Mouse (Mus musculus) kidney, adult 2 months (tissue): Measurements from ENCODE around the gene Cd300ld2. TPM values are rescaled to one million over a fixed set of nuclear protein-coding genes. Genes with fewer than 3 reads are reported as not detected.
"Not testable (repeated sequence)": the region's sequence is repeated elsewhere in the genome, so short reads cannot be mapped to it uniquely, and the experiment has no call there.

Source experiments
- DNase-seq: peaks from one replicate; pipeline ENCODE4 v3.0.0; 2021
- H3K27ac ChIP-seq: fragments of 200-500 bp; 2 replicates; pipeline ENCODE4 v1.5.1; 2012; ENCODE audit warnings: low read depth, low read length, control low read depth, inconsistent platforms; ENCODE audit not compliant: insufficient read depth
- H3K27me3 ChIP-seq: fragments of 200-500 bp; replicated peaks from 2 replicates; pipeline ENCODE4 v1.6.1; 2012; ENCODE audit warnings: mild to moderate bottlenecking, moderate library complexity, low read length, inconsistent platforms; ENCODE audit not compliant: control insufficient read depth, insufficient read depth
- H3K36me3 ChIP-seq: fragments of 200-500 bp; 2 replicates; pipeline ENCODE4 v1.6.1; 2012; ENCODE audit warnings: mild to moderate bottlenecking, moderate library complexity, low read length, inconsistent platforms; ENCODE audit not compliant: control insufficient read depth, insufficient read depth
- H3K4me1 ChIP-seq: fragments of 200-500 bp; 2 replicates; pipeline ENCODE4 v1.6.1; 2011; ENCODE audit warnings: low read length; ENCODE audit not compliant: control insufficient read depth, insufficient read depth
- H3K4me3 ChIP-seq: fragments of 200-500 bp; 2 replicates; pipeline ENCODE4 v1.5.1; 2011; ENCODE audit warnings: mild to moderate bottlenecking, low read depth, low read length, control low read depth; ENCODE audit not compliant: insufficient read depth
- CTCF ChIP-seq: fragments of 200-500 bp; conservative IDR thresholded peaks from 2 replicates; pipeline ENCODE4 v1.5.1; 2011; ENCODE audit warnings: low read depth, mild to moderate bottlenecking, control low read depth, low read length, moderate library complexity, mixed read lengths; ENCODE audit not compliant: insufficient read depth, insufficient read length
- POLR2A ChIP-seq: fragments of 200-500 bp; IDR thresholded peaks from one replicate; pipeline ENCODE4 v1.6.1; 2011; ENCODE audit warnings: low read depth, low read length, control low read depth
- WGBS: fragments of 180-500 bp; shearing (Covaris S2); methylation state at CpG from one replicate; pipeline ENCODE4 v1.1.7; 2018; 5-methylcytosine and 5-hydroxymethylcytosine counted together
- polyA plus RNA-seq: library from polyadenylated mRNA; depleted of rRNA; stranded (reverse); fragments of >200 nt; gene quantifications from 2 replicates; pipeline ENCODE4 v1.2.3, GENCODE M21; 2012

Cd300ld2 gene
- polyA plus RNA-seq, 1 experiment, result 0.39 TPM

DNA sequence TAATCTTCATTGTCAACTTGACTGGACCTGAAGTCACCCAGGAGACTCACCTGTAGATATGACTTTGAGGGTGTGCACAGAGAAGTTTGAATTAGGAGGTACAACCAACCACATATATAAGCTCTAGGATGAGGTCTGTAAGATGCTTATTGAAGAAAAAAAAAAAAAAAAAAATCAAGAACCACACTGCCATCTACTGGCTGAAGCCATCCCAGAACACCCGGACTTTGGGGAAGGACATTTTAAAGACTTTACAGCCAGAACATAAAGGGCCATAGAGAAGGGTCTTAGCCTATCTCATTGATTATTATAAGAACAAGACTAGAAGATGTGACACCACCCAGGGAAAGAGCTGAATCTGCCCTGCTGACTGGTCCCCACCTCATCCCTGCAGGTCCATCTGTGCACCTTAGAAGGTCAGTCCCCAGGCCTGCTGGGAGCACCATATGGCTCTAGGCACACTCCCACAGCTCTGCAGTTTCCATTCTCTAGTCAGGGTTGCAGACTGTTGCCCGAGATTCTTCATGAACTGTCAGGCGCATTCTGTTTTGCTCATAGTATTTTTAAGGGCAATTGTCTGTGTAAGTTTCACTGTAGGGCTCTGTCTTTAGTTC lies 33.4 kb upstream of the Cd300ld2 start:
- H3K27ac ChIP-seq, result no peak overlapping the region

GRCm38 (mm10) chr11:115048259-115048658 lies 32.3 kb upstream of the Cd300ld2 start, which contains the start of gene Cd300ld3:
Gene Cd300ld3 (minus strand): TSS chr11:115048409.
- Histone ChIP-seq H3K27me3 (no peaks in the 10 kb centered on the region), H3K4me1 (no peaks in the 10 kb centered on the region), H3K36me3 (no peaks in the 10 kb centered on the region), H3K27ac (no peak within 1 kb of the TSS), H3K4me3 (no peak within 1 kb of the TSS)
- DNase-seq, result no peak
- TF ChIP-seq CTCF (no peak), POLR2A (no peak)
- WGBS, result 71% methylated on average over 2 of the region's 2 CpGs

More for the DNA sequence above, 33.4 kb upstream of the Cd300ld2 start:
- DNase-seq, result no peak
- 37% methylated on average over 3 of the region's 3 CpGs for WGBS
- Histone ChIP-seq H3K4me1 (no peaks in the 10 kb centered on the region), H3K4me3 (no peak overlapping the region), H3K27me3 (no peaks in the 10 kb centered on the region), H3K36me3 (no peaks in the 10 kb centered on the region)
- no peak for TF ChIP-seq CTCF
- no peak for TF ChIP-seq POLR2A

- H3K4me3 ChIP-seq, result not testable (repeated sequence)
Observed at GRCm38 (mm10) chr11:115037669-115038068, 21.7 kb upstream of the Cd300ld2 start, which contains the start of gene Cd300ld5. Gene Cd300ld5 (minus strand): TSS chr11:115037769.

DNA sequence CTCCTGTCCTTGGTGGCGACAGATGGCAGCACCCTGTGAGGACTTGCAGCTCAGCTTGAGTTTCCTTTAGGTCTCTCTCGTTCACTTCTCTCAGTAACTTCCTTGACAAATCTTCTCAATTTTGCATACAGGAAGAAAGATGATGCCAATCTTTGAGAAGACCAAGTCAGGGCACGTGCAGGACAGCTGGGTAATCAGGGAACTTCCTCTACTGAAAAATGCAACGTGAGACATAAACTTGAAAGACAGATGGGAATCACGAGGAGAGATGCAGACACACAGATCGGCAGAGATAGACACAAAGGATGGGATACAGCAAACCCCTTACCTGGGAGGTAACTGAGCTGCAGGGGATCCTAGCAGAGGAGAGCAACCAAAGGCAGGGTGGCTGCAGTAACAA lies 10.9 kb upstream of the Cd300ld2 start, which contains the start of gene Cd300ld4:
Gene Cd300ld4 (minus strand): TSS at position 101 of the 400 bp plus-strand sequence.
- H3K4me1 ChIP-seq, H3K27ac ChIP-seq, H3K36me3 ChIP-seq, H3K27me3 ChIP-seq, DNase-seq, H3K4me3 ChIP-seq: not testable (repeated sequence)
- WGBS, result no CpG with 5 or more reads among the region's 6 CpGs

More at GRCm38 (mm10) chr11:115037669-115038068, 21.7 kb upstream of the Cd300ld2 start, which contains the start of gene Cd300ld5:
- not testable (repeated sequence) for DNase-seq, H3K4me1 ChIP-seq, H3K36me3 ChIP-seq, H3K27ac ChIP-seq, H3K27me3 ChIP-seq
- no CpG with 5 or more reads among the region's 6 CpGs for WGBS

DNA sequence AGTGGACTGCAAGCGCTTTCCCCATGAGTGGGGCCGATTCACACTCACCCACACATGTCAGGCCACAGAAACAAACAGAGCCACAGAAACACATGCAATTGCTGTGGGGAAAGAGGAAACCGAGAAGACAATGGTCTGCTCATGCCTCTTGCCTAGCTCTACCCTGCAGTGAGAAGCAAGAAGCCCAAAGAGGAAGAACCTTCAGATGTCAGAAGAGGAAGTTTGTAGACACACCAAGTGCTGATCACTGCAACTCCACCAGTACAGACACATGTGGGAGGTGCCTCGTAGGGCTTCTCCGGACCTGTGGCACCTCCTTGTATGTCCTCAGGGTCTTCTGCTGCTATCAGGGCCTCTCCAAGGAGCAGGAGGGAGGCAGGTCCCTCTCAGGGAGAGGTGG lies 11.9 kb downstream of the Cd300ld2 start:
- no peak overlapping the region for H3K27ac ChIP-seq
- H3K27me3 ChIP-seq, result no peaks in the 10 kb centered on the region
- H3K4me1 ChIP-seq, result no peaks in the 10 kb centered on the region
- TF ChIP-seq POLR2A (no peak), CTCF (no peak)
- no peak overlapping the region for H3K4me3 ChIP-seq
- WGBS, result 83% methylated on average over 5 of the region's 5 CpGs
- H3K36me3 ChIP-seq, result no peaks in the 10 kb centered on the region
- no peak for DNase-seq

GRCm38 (mm10) chr11:115001474-115002040 lies 14.4 kb downstream of the Cd300ld2 start, which contains the start of gene Cd300c2:
Gene Cd300c2 (minus strand): TSS chr11:115001880.
- WGBS, result 76% methylated on average over 7 of the region's 7 CpGs
- no peak within 1 kb of the TSS for H3K27ac ChIP-seq
- no peak for DNase-seq
- no peaks in the 10 kb centered on the region for H3K36me3 ChIP-seq
- no peak within 1 kb of the TSS for H3K4me3 ChIP-seq
- H3K27me3 ChIP-seq, result no peaks in the 10 kb centered on the region
- TF ChIP-seq CTCF (no peak), POLR2A (no peak)
- no peaks in the 10 kb centered on the region for H3K4me1 ChIP-seq

DNA sequence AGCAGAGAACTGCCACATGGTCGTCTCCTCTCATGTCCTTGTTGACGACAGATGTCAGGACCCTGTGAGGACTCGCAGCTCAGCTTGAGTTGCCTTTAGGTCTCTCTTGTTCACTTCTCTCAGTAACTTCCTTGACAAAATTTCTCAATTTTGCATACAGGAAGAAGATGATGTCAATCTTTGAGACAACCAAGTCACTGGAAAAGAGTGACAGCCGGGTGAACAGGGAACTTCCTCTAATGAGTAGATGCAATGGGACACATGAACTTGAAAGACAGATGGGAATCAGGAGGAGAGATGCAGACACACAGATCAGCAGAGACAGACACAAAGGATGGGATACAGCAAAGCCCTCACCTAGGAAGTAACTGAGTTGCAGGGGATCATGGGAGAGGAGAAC lies 26.2 kb downstream of the Cd300ld2 start, which contains the start of gene Cd300ld:
Gene Cd300ld (minus strand): TSS at position 130 of the 400 bp plus-strand sequence.
- no peak within 1 kb of the TSS for H3K27ac ChIP-seq
- TF ChIP-seq POLR2A (no peak), CTCF (no peak)
- no peaks in the 10 kb centered on the region for H3K36me3 ChIP-seq
- H3K4me1 ChIP-seq, result no peaks in the 10 kb centered on the region
- no peak for DNase-seq
- H3K4me3 ChIP-seq, result no peak within 1 kb of the TSS
- 71% methylated on average over 4 of the region's 4 CpGs for WGBS
- no peaks in the 10 kb centered on the region for H3K27me3 ChIP-seq
